Mouse (Mus musculus): ENCODE data around the gene Rabgef1. TPM values are rescaled to one million over a fixed set of nuclear protein-coding genes. Genes with fewer than 3 reads are reported as not detected.
"Not testable (repeated sequence)": the region's sequence is repeated elsewhere in the genome, so short reads cannot be mapped to it uniquely, and the experiment has no call there.

Rabgef1 gene
- total and polyA plus RNA-seq, 3 experiments = 23.4 to 80.4 (median 48.2) TPM

- Histone ChIP-seq H3K9me3 (replicated peaks) (no peaks in the 10 kb centered on the region), H3K27me3 (ENCODE audit: insufficient read depth, low read length) (no peaks in the 10 kb centered on the region), H3K4me1 (ENCODE audit: insufficient read depth, low read depth, low read length) (peaks cover 11% of the 10 kb centered on the region; the same call in 1 of the 2 replicates), H3K36me3 (replicated peaks) (peaks cover 98% of the 10 kb centered on the region), H3K4me3 (ENCODE audit: low read depth, low read length) (no peak overlapping the region)
- DNase-seq (ENCODE audit: low spot score) (no peak), ATAC-seq (ENCODE audit: extremely low read depth, insufficient number of reproducible peaks, low FRiP score, poor library complexity, severe bottlenecking) (no peak)
- TF ChIP-seq GATA1 (IDR thresholded peaks at IDR 0.05; ENCODE audit: borderline replicate concordance, low read length) (no peak), GATA2 (IDR thresholded peaks at IDR 0.05; ENCODE audit: borderline replicate concordance, low read depth, low read length) (no peak), TAL1 (conservative IDR thresholded peaks at IDR 0.05; ENCODE audit: low read depth, low read length) (no peak)
These were observed 69.8 kb downstream of the Rabgef1 start for GRCm38 (mm10) chr5:130241426-130241825.

- H3K36me3 ChIP-seq (replicated peaks) = peaks cover 100% of the 10 kb centered on the region
- ATAC-seq (ENCODE audit: extremely low read depth, insufficient number of reproducible peaks, low FRiP score, poor library complexity, severe bottlenecking) = no peak
These were observed 76.2 kb downstream of the Rabgef1 start for GRCm38 (mm10) chr5:130247823-130248222.

GRCm38 (mm10) chr5:130254164-130255016 lies 82.8 kb downstream of the Rabgef1 start:
- DNase-seq (ENCODE audit: low spot score) = no peak
- H3K9me3 ChIP-seq (replicated peaks) = no peaks in the 10 kb centered on the region
- no peak for ATAC-seq (ENCODE audit: extremely low read depth, insufficient number of reproducible peaks, low FRiP score, poor library complexity, severe bottlenecking)
- TF ChIP-seq GATA1 (IDR thresholded peaks at IDR 0.05; ENCODE audit: borderline replicate concordance, low read length) (no peak), POLR2AphosphoS5 (IDR thresholded peaks at IDR 0.05; ENCODE audit: insufficient replicate concordance, low read depth, low read length) (no peak), TAL1 (conservative IDR thresholded peaks at IDR 0.05; ENCODE audit: low read depth, low read length) (no peak), GATA2 (IDR thresholded peaks at IDR 0.05; ENCODE audit: borderline replicate concordance, low read depth, low read length) (no peak), CTCF (IDR thresholded peaks at IDR 0.05; ENCODE audit: low read depth, low read length) (no peak)
- no peaks in the 10 kb centered on the region for H3K27me3 ChIP-seq (ENCODE audit: insufficient read depth, low read length)
- peak overlapping the region; percentile 88 for H3K4me3 ChIP-seq (ENCODE audit: low read depth, low read length)
- peaks cover 41% of the 10 kb centered on the region for H3K4me1 ChIP-seq (ENCODE audit: insufficient read depth, low read depth, low read length)
- H3K36me3 ChIP-seq (replicated peaks) = peaks cover 55% of the 10 kb centered on the region

More at GRCm38 (mm10) chr5:130247823-130248222, 76.2 kb downstream of the Rabgef1 start:
- no peak overlapping the region for H3K4me3 ChIP-seq (ENCODE audit: low read depth, low read length)
- no peaks in the 10 kb centered on the region for H3K27me3 ChIP-seq (ENCODE audit: insufficient read depth, low read length)
- no peak for TF ChIP-seq POLR2AphosphoS5 (IDR thresholded peaks at IDR 0.05; ENCODE audit: insufficient replicate concordance, low read depth, low read length)
- H3K4me1 ChIP-seq (ENCODE audit: insufficient read depth, low read depth, low read length) = peaks cover 31% of the 10 kb centered on the region
- no peak for DNase-seq (ENCODE audit: low spot score)
- H3K9me3 ChIP-seq (replicated peaks) = no peaks in the 10 kb centered on the region

GRCm38 (mm10) chr5:130255017-130255720 lies 83.6 kb downstream of the Rabgef1 start, which contains the start of the genes Sbds and Tyw1:
TSS of gene Sbds (minus strand) at chr5:130255530.
TSS of gene Tyw1 (plus strand) at chr5:130255619.
- no peak for TF ChIP-seq POLR2AphosphoS5 (IDR thresholded peaks at IDR 0.05; ENCODE audit: insufficient replicate concordance, low read depth, low read length)
- H3K4me3 ChIP-seq (ENCODE audit: low read depth, low read length) = peak within 1 kb of the TSS; percentile 88

GRCm38 (mm10) chr5:130255799-130256525 lies 84.4 kb downstream of the Rabgef1 start:
- not testable (repeated sequence) for DNase-seq (ENCODE audit: low spot score); H3K27me3 ChIP-seq (ENCODE audit: insufficient read depth, low read length); H3K9me3 ChIP-seq (replicated peaks); ATAC-seq (ENCODE audit: extremely low read depth, insufficient number of reproducible peaks, low FRiP score, poor library complexity, severe bottlenecking)
- peaks cover 49% of the 10 kb centered on the region for H3K36me3 ChIP-seq (replicated peaks)
- H3K4me1 ChIP-seq (ENCODE audit: insufficient read depth, low read depth, low read length) = peaks cover 35% of the 10 kb centered on the region
- peak overlapping the region; percentile 88 for H3K4me3 ChIP-seq (ENCODE audit: low read depth, low read length)

More at GRCm38 (mm10) chr5:130255017-130255720, 83.6 kb downstream of the Rabgef1 start, which contains the start of the genes Sbds and Tyw1:
- H3K4me1 ChIP-seq (ENCODE audit: insufficient read depth, low read depth, low read length) = peaks cover 41% of the 10 kb centered on the region
- DNase-seq (ENCODE audit: low spot score) = peak; percentile 86
- no peaks in the 10 kb centered on the region for H3K9me3 ChIP-seq (replicated peaks)
- H3K36me3 ChIP-seq (replicated peaks) = peaks cover 55% of the 10 kb centered on the region
- peak; percentile 82 for ATAC-seq (ENCODE audit: extremely low read depth, insufficient number of reproducible peaks, low FRiP score, poor library complexity, severe bottlenecking)
- H3K27me3 ChIP-seq (ENCODE audit: insufficient read depth, low read length) = no peaks in the 10 kb centered on the region

GRCm38 (mm10) chr5:130256678-130257271 lies 85.2 kb downstream of the Rabgef1 start:
- TF ChIP-seq CTCF (IDR thresholded peaks at IDR 0.05; ENCODE audit: low read depth, low read length) (no peak), POLR2AphosphoS5 (IDR thresholded peaks at IDR 0.05; ENCODE audit: insufficient replicate concordance, low read depth, low read length) (peak; percentile 94; the same call in 1 of the 2 replicates)
- Histone ChIP-seq H3K9me3 (replicated peaks) (no peaks in the 10 kb centered on the region), H3K4me3 (ENCODE audit: low read depth, low read length) (peak overlapping the region; percentile 88), H3K27me3 (ENCODE audit: insufficient read depth, low read length) (no peaks in the 10 kb centered on the region), H3K36me3 (replicated peaks) (peaks cover 49% of the 10 kb centered on the region), H3K4me1 (ENCODE audit: insufficient read depth, low read depth, low read length) (peaks cover 33% of the 10 kb centered on the region)
- DNase-seq (ENCODE audit: low spot score) (peak; percentile 87), ATAC-seq (ENCODE audit: extremely low read depth, insufficient number of reproducible peaks, low FRiP score, poor library complexity, severe bottlenecking) (peak; percentile 91)

Data from G1E (cell line).